15 mouse cellular contexts compared by ENCODE assay signal in genomic region chr10:111581847-111582246, GRCm38 (mm10).
"Had no signal": no experiment of that assay in that cellular context is flagged by ENCODE, and none has a peak within 500 bp of the region (broad histone marks: within the 10 kb centered on the region; RNA-seq: fewer than 3 reads in every experiment).

No protein-coding gene starts in this region.

- H3K4me3 ChIP-seq: lung, embryonic 15.5 days; megakaryocyte, embryonic 14.5 days; midbrain, embryonic 13.5 days; midbrain, embryonic 15.5 days; neural tube, embryonic 12.5 days; stomach, embryonic 15.5 days had no signal

- H3K36me3 ChIP-seq: lung, embryonic 15.5 days; midbrain, embryonic 13.5 days; midbrain, embryonic 15.5 days; neural tube, embryonic 12.5 days; stomach, embryonic 15.5 days had no signal

- H3K9ac ChIP-seq: lung, embryonic 15.5 days; midbrain, embryonic 13.5 days; midbrain, embryonic 15.5 days; neural tube, embryonic 12.5 days; stomach, embryonic 15.5 days had no signal

- H3K4me1 ChIP-seq: midbrain, embryonic 13.5 days; midbrain, embryonic 15.5 days; neural tube, embryonic 12.5 days had no signal

- H3K4me2 ChIP-seq: lung, embryonic 15.5 days; midbrain, embryonic 11.5 days; midbrain, embryonic 13.5 days; midbrain, embryonic 15.5 days; neural tube, embryonic 12.5 days; stomach, embryonic 15.5 days had no signal

- H3K27me3 ChIP-seq: lung, embryonic 15.5 days; megakaryocyte, embryonic 14.5 days; midbrain, embryonic 13.5 days; midbrain, embryonic 15.5 days; neural tube, embryonic 12.5 days; stomach, embryonic 15.5 days had no signal

- ATAC-seq: midbrain, embryonic 13.5 days; midbrain, embryonic 15.5 days had no signal

- H3K27ac ChIP-seq: lung, embryonic 15.5 days; macrophage; midbrain, embryonic 13.5 days; midbrain, embryonic 15.5 days; neural tube, embryonic 12.5 days; stomach, embryonic 15.5 days; stomach, postnatal 0 days had no signal

- DNase-seq: lung, postnatal 14 days; lung, postnatal 36 days; right cerebral cortex, postnatal 14 days; thymus, adult 2 months; thymus, postnatal 25 days; thymus, postnatal 4 days had no signal

- H3K9me3 ChIP-seq: lung, embryonic 15.5 days; midbrain, embryonic 13.5 days; midbrain, embryonic 15.5 days; neural tube, embryonic 12.5 days; stomach, embryonic 15.5 days had no signal
